Mouse (Mus musculus) lung, adult 2 months (tissue): ENCODE data around the gene Lasp1.

ENCODE experiments used
- CTCF ChIP-seq: fragments of 200-500 bp; IDR thresholded peaks from 2 replicates; pipeline ENCODE4 v1.5.1; 2011; ENCODE audit warnings: mild to moderate bottlenecking, low read length, control low read depth; ENCODE audit not compliant: insufficient read depth
- POLR2A ChIP-seq: fragments of 200-500 bp; IDR thresholded peaks from 2 replicates; pipeline ENCODE4 v1.6.1; 2011; ENCODE audit warnings: low read depth, mild to moderate bottlenecking, control low read depth, low read length, borderline replicate concordance; ENCODE audit errors: extremely low read depth

GRCm38 (mm10) chr11:97862148-97862547 is 63.3 kb downstream of the Lasp1 start:
- TF ChIP-seq POLR2A (no peak), CTCF (no peak)
